Comparison of ENCODE assay signal across 10 mouse cellular contexts in the genomic region with DNA sequence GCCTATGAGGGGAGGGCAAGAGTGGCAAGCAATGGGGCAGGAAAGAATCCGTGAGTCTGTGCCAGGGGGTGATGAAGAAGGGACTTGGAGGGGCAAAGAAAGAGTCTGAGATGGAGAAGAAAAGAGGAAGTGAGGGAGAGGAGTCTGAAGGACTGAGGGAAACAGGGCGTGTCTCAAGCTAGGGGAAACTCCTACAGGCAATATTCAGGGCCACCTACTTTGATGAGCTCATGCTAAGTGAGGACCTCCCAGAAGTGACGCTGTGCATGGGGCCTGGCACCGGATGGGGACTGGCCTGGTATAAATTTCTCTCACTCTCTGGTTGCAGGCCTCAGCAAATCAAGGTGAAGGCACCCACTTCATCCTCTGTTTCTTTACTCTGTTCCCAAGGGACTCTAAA. TPM values are rescaled to one million over a fixed set of nuclear protein-coding genes. Genes with fewer than 3 reads are reported as not detected.
DNase-seq lines count a peak whose midpoint lies in the region; ATAC-seq lines count a peak whose summit lies in the region.
"Had no signal": no experiment of that assay in that cellular context is flagged by ENCODE, and none has a peak within 500 bp of the region (broad histone marks: within the 10 kb centered on the region; RNA-seq: fewer than 3 reads in every experiment).

No protein-coding gene starts in this region.

- peak; percentile 81 for DNase-seq in 3134 (ENCODE audit: extremely low read depth, insufficient read length, low spot score)
- peak; percentile 41 for DNase-seq in ES-CJ7 (ENCODE audit: low read depth, low spot score)
- DNase-seq in induced T-regulatory cell, adult 2 months (ENCODE audit: low read depth): peak; percentile 95
- DNase-seq in frontal cortex, postnatal 36 days (ENCODE audit: low spot score in 2 of 2): no peak
- no peak for DNase-seq in right cerebral cortex, postnatal 25 days
- no peak for DNase-seq in kidney, postnatal 36 days
- no peak for DNase-seq in cerebellum, adult 18-20 months
- DNase-seq: gastrocnemius, postnatal 36 days; kidney, adult 18-20 months had no signal

- ATAC-seq in monocyte, adult 5-6 weeks (replicated peaks; ENCODE audit: insufficient number of reproducible peaks, low FRiP score, low TSS enrichment, poor library complexity, severe bottlenecking): peak; percentile 81

RNA-seq across cellular contexts. Expression of a gene that starts 53.9 kb away (rescaled TPM):
- 1.2 TPM in 1 of 3 replicates, not detected in the others for total RNA-seq in monocyte, adult 5-6 weeks (2017)
- total RNA-seq: gastrocnemius, postnatal 36 days had no signal

Comparison
In these comparisons a context has a peak if more than half of its experiments do, and no peak if none do; other contexts are left out.
1. DNase-seq: peak in 3134 (single experiment), ES-CJ7 (single experiment) and induced T-regulatory cell, adult 2 months (single experiment); none in frontal cortex, postnatal 36 days (0 of 2), right cerebral cortex, postnatal 25 days (single experiment), kidney, postnatal 36 days (0 of 2) and cerebellum, adult 18-20 months (0 of 2).